11 mouse cellular contexts compared by ENCODE assay signal in genomic region chr3:89233562-89234110, GRCm38 (mm10). TPM values are rescaled to one million over a fixed set of nuclear protein-coding genes. Genes with fewer than 3 reads are reported as not detected.
A peak's percentile ranks its signal among the peaks of the same experiment; 100 is the strongest.
DNase-seq lines count a peak whose midpoint lies in the region; ATAC-seq lines count a peak whose summit lies in the region.
"Had no signal": no experiment of that assay in that cellular context is flagged by ENCODE, and none has a peak within 500 bp of the region (broad histone marks: within the 10 kb centered on the region; RNA-seq: fewer than 3 reads in every experiment).

No protein-coding gene starts in this region.

- H3K36me3 ChIP-seq in forebrain, embryonic 15.5 days, result peaks cover 57% of the 10 kb centered on the region
- H3K36me3 ChIP-seq in forebrain, embryonic 16.5 days (ENCODE audit: control insufficient read depth, insufficient read depth), result peaks cover 17% of the 10 kb centered on the region
- H3K36me3 ChIP-seq in heart, embryonic 16.5 days (ENCODE audit: control insufficient read depth, insufficient read depth), result no peaks in the 10 kb centered on the region

- H3K27me3 ChIP-seq in forebrain, embryonic 15.5 days, result no peaks in the 10 kb centered on the region
- H3K27me3 ChIP-seq in forebrain, embryonic 16.5 days (replicated peaks; ENCODE audit: control insufficient read depth, insufficient read depth, low read length), result no peaks in the 10 kb centered on the region
- 0 out of 2 replicates have a peak, but pooled peaks cover 3% of the 10 kb centered on the region for H3K27me3 ChIP-seq in heart, embryonic 16.5 days (ENCODE audit: control insufficient read depth, insufficient read depth, low read length)

- DNase-seq in B cell, adult 2 months, result peak; percentile 60 to 63
- DNase-seq in lung, postnatal 25 days (ENCODE audit: low spot score), result peak; percentile 53
- DNase-seq in frontal cortex, postnatal 14 days (ENCODE audit: low spot score in 2 of 2), result no peak
- DNase-seq in urinary bladder, adult 2 months (ENCODE audit: low spot score), result no peak
- DNase-seq in layer of hippocampus, postnatal 25 days (ENCODE audit: extremely low spot score in 1 of 2, low spot score in 1 of 2), result no peak
- DNase-seq: adrenal gland, postnatal 36 days; gastrocnemius, adult 2 months had no signal

- no peak overlapping the region for H3K27ac ChIP-seq in forebrain, embryonic 15.5 days (replicated peaks)
- H3K27ac ChIP-seq in forebrain, embryonic 16.5 days (ENCODE audit: low read length), result no peak overlapping the region
- H3K27ac ChIP-seq in heart, embryonic 16.5 days (ENCODE audit: low read length), result peak overlapping the region; percentile 64
- H3K27ac ChIP-seq: gastrocnemius, adult 2 months had no signal

- no peaks in the 10 kb centered on the region for H3K9me3 ChIP-seq in forebrain, embryonic 15.5 days
- H3K9me3 ChIP-seq in forebrain, embryonic 16.5 days (ENCODE audit: control insufficient read depth, low read length), result no peaks in the 10 kb centered on the region
- H3K9me3 ChIP-seq in heart, embryonic 16.5 days (replicated peaks; ENCODE audit: control insufficient read depth, low read length), result no peaks in the 10 kb centered on the region
- H3K9me3 ChIP-seq: megakaryocyte, embryonic 14.5 days had no signal

- 76% methylated on average over 14 of the region's 14 CpGs for WGBS in forebrain, embryonic 15.5 days
- WGBS in forebrain, embryonic 16.5 days, result 76% methylated on average over 14 of the region's 14 CpGs
- 37% methylated on average over 14 of the region's 14 CpGs for WGBS in heart, embryonic 16.5 days

- H3K9ac ChIP-seq in forebrain, embryonic 15.5 days (replicated peaks), result no peak overlapping the region
- H3K9ac ChIP-seq in forebrain, embryonic 16.5 days (replicated peaks; ENCODE audit: low read depth, low read length), result no peak overlapping the region
- peak overlapping the region; percentile 44; the same call in 1 of the 2 replicates for H3K9ac ChIP-seq in heart, embryonic 16.5 days (ENCODE audit: low read length)

- 0 out of 2 replicates have a peak, but pooled peaks have one; percentile 15 for ATAC-seq in forebrain, embryonic 15.5 days (replicated peaks)
- ATAC-seq in forebrain, embryonic 16.5 days, result no peak
- peak; percentile 74 for ATAC-seq in heart, embryonic 16.5 days (replicated peaks; ENCODE audit: extremely low read depth, insufficient read depth, low FRiP score)

- H3K4me1 ChIP-seq in forebrain, embryonic 15.5 days, result peaks cover 4% of the 10 kb centered on the region
- peaks cover 2% of the 10 kb centered on the region for H3K4me1 ChIP-seq in forebrain, embryonic 16.5 days (replicated peaks; ENCODE audit: control insufficient read depth, insufficient read depth, low read length)
- peaks cover 14% of the 10 kb centered on the region for H3K4me1 ChIP-seq in heart, embryonic 16.5 days (ENCODE audit: control insufficient read depth, insufficient read depth, low read length)

- no peak overlapping the region for H3K4me2 ChIP-seq in forebrain, embryonic 15.5 days (replicated peaks)
- H3K4me2 ChIP-seq in forebrain, embryonic 16.5 days (ENCODE audit: low read length), result no peak overlapping the region
- peak overlapping the region; percentile 17; the same call in 1 of the 2 replicates for H3K4me2 ChIP-seq in heart, embryonic 16.5 days (ENCODE audit: low read depth, low read length)

- no peak overlapping the region for H3K4me3 ChIP-seq in forebrain, embryonic 15.5 days
- no peak overlapping the region for H3K4me3 ChIP-seq in forebrain, embryonic 16.5 days (replicated peaks; ENCODE audit: low read length)
- no peak overlapping the region for H3K4me3 ChIP-seq in heart, embryonic 16.5 days (ENCODE audit: low read length)
- H3K4me3 ChIP-seq: gastrocnemius, adult 2 months; megakaryocyte, embryonic 14.5 days had no signal

RNA-seq across cellular contexts. Expression of gene Muc1, which starts 4.8 kb away (rescaled TPM):
- polyA plus RNA-seq in forebrain, embryonic 15.5 days (2015; fragmentation: Nextera tagmentation; extraction: Ambion mirVana), result 1.1 and 1.8 TPM in 2 replicates
- polyA plus RNA-seq in forebrain, embryonic 16.5 days (2015; fragmentation: Nextera tagmentation; extraction: Ambion mirVana), result 1.6 and 1.7 TPM in 2 replicates
- 3.3 and 11.3 TPM in 2 replicates for polyA plus RNA-seq in heart, embryonic 16.5 days (2015; fragmentation: Nextera tagmentation; extraction: Ambion mirVana)
- polyA plus RNA-seq in urinary bladder, adult 2 months (2012; rRNA removed), result 0.94 and 1.2 TPM in 2 replicates
- under 1 TPM; 0.89 to 0.91 TPM for total RNA-seq in layer of hippocampus, postnatal 25 days (2021)

RNA-seq across cellular contexts. Expression of gene Mtx1, which starts 6.7 kb away (rescaled TPM):
- polyA plus RNA-seq in forebrain, embryonic 15.5 days (2015; fragmentation: Nextera tagmentation; extraction: Ambion mirVana), result 172 and 175 TPM in 2 replicates
- polyA plus RNA-seq in forebrain, embryonic 16.5 days (2015; fragmentation: Nextera tagmentation; extraction: Ambion mirVana), result 180 and 183 TPM in 2 replicates
- polyA plus RNA-seq in heart, embryonic 16.5 days (2015; fragmentation: Nextera tagmentation; extraction: Ambion mirVana), result 120 and 127 TPM in 2 replicates
- polyA plus RNA-seq in urinary bladder, adult 2 months (2012; rRNA removed), result 112 and 131 TPM in 2 replicates
- total RNA-seq in layer of hippocampus, postnatal 25 days (2021), result 100 to 1,000 TPM; 102 TPM

RNA-seq across cellular contexts. Expression of gene Krtcap2, which starts 12.1 kb away (rescaled TPM):
- 192 and 205 TPM in 2 replicates for polyA plus RNA-seq in forebrain, embryonic 15.5 days (2015; fragmentation: Nextera tagmentation; extraction: Ambion mirVana)
- polyA plus RNA-seq in forebrain, embryonic 16.5 days (2015; fragmentation: Nextera tagmentation; extraction: Ambion mirVana), result 187 and 195 TPM in 2 replicates
- polyA plus RNA-seq in heart, embryonic 16.5 days (2015; fragmentation: Nextera tagmentation; extraction: Ambion mirVana), result 202 and 234 TPM in 2 replicates
- polyA plus RNA-seq in urinary bladder, adult 2 months (2012; rRNA removed), result 67.7 and 77.1 TPM in 2 replicates
- 10 to 100 TPM; 79.2 to 87.4 TPM for total RNA-seq in layer of hippocampus, postnatal 25 days (2021)

RNA-seq across cellular contexts. Expression of gene Trim46, which starts 12.5 kb away (rescaled TPM):
- polyA plus RNA-seq in forebrain, embryonic 15.5 days (2015; fragmentation: Nextera tagmentation; extraction: Ambion mirVana), result 57.7 and 58.7 TPM in 2 replicates
- 62.5 and 76.1 TPM in 2 replicates for polyA plus RNA-seq in forebrain, embryonic 16.5 days (2015; fragmentation: Nextera tagmentation; extraction: Ambion mirVana)
- 1.1 and 1.3 TPM in 2 replicates for polyA plus RNA-seq in heart, embryonic 16.5 days (2015; fragmentation: Nextera tagmentation; extraction: Ambion mirVana)
- polyA plus RNA-seq in urinary bladder, adult 2 months (2012; rRNA removed), result 4.1 and 6.0 TPM in 2 replicates
- total RNA-seq in layer of hippocampus, postnatal 25 days (2021), result 10 to 100 TPM; 86.4 to 96.0 TPM

RNA-seq across cellular contexts. Expression of gene Thbs3, which starts 18.7 kb away (rescaled TPM):
- 67.0 and 68.3 TPM in 2 replicates for polyA plus RNA-seq in forebrain, embryonic 15.5 days (2015; fragmentation: Nextera tagmentation; extraction: Ambion mirVana)
- polyA plus RNA-seq in forebrain, embryonic 16.5 days (2015; fragmentation: Nextera tagmentation; extraction: Ambion mirVana), result 61.5 and 84.2 TPM in 2 replicates
- polyA plus RNA-seq in heart, embryonic 16.5 days (2015; fragmentation: Nextera tagmentation; extraction: Ambion mirVana), result 24.0 TPM in 2 replicates
- polyA plus RNA-seq in urinary bladder, adult 2 months (2012; rRNA removed), result 59.3 and 69.8 TPM in 2 replicates
- 10 to 100 TPM; 37.0 to 50.7 TPM for total RNA-seq in layer of hippocampus, postnatal 25 days (2021)

Comparison
In these comparisons a context has a peak if more than half of its experiments do, and no peak if none do; other contexts are left out.
1. DNase-seq: peak in B cell, adult 2 months (2 of 2) and lung, postnatal 25 days (single experiment); none in frontal cortex, postnatal 14 days (0 of 2), urinary bladder, adult 2 months (single experiment) and layer of hippocampus, postnatal 25 days (0 of 2).